Mouse (Mus musculus): Measurements from ENCODE around the gene Pqlc3.
"Not testable (repeated sequence)": the region's sequence is repeated elsewhere in the genome, so short reads cannot be mapped to it uniquely, and the experiment has no call there.

Pqlc3 gene

DNA sequence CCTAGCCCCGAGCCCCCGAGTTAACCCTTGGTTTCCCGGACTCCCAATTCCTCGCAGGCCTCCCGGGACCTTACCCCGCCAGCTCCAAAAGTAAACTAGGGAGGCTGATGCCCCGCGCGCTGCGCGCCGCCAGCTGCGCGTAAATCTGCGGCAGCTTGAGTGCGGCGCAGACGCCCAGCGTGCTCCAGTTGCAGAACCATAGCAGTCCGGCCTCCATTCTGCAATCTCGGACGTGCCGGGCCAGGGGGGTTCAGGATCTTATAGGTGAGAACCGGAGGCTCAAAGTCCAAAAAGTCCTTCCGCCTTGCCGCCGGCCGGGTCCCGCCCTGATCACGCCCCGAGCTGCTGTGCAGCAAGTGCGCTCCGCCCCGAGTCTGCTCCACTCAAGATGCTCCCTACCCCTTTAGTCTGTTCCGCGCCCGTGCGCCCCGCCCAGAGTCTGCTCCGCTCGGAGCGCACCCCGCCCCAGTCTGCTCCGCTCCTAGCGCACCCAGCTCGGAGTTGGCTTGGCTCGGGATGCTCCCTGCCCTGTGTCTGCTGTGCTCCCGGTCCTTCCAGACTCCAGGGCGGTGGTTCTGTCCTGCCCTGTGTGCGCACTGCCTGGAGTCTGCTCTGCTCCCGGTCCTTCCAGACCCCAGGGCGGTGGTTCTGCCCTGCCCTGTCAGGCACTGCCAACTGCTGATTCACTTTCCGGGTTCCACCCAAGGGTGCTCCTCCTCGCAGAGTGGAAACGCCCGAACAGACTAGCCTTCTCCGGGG is at the start of gene Pqlc3:
Gene Pqlc3 (minus strand): TSS at position 670 of the 759 bp plus-strand sequence.
- peak; percentile 73 for DNase-seq (ENCODE audit: extremely low spot score, low spot score)

GRCm38 (mm10) chr12:17049796-17050195 is 49.6 kb upstream of the Pqlc3 start:
- no peak for DNase-seq (ENCODE audit: extremely low spot score, low spot score)

DNA sequence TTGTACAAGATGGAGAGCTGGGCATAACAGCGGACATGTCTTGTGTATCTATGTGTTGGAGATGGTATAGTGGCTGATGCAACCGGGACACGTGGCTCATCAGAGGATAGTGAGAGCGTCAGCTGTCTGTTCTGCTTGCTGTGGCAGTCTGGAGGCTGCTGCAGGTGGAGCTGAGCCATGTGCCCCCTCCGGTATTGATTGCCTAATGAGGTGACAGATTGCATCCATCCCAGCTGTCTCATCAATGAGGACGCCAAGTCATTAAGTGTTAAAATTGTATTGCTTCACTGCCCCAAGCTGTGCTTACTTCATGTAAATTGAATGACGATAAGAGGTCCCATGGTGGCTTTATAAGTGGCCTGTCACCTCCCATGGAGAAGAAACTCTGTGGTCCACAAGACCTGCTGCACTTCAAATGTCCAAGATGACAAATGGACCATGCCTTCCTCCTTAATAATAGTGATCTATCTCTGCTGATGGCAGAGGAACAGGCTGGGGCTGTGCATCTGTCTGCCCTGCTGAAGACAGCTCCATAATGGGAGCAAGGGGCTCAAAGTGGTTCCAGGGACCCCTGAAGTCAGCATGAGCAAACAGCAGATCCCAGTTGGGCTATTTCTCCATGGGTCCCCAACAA is 48.9 kb upstream of the Pqlc3 start:
- no peak for DNase-seq (ENCODE audit: extremely low spot score, low spot score)

GRCm38 (mm10) chr12:17043311-17043710 is 43.1 kb upstream of the Pqlc3 start:
- no peak for DNase-seq (ENCODE audit: extremely low spot score, low spot score)

DNA sequence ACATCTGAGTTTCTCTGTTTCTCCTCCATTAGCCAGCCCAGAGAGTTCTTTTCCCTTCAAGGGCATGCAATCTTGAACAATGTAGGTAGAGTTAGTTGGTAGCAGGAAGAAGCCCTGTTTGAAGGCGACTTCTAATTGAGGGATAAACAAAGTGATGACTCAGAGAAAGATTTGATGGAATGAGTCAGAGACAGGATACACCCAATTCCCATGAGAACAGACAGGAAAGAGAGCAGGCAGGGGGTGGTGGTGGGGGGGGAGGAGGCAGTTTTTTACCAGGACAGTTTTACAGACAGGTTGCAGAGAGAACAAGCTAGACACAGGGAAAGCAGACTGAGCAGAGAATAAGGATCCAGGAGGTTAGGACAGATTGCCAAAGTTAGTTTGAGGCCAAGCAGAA is 40.4 kb upstream of the Pqlc3 start:
- DNase-seq (ENCODE audit: extremely low spot score, low spot score), result no peak

- no peak for DNase-seq (ENCODE audit: extremely low spot score, low spot score)
Observed at GRCm38 (mm10) chr12:17039415-17039814, 39.2 kb upstream of the Pqlc3 start.

DNA sequence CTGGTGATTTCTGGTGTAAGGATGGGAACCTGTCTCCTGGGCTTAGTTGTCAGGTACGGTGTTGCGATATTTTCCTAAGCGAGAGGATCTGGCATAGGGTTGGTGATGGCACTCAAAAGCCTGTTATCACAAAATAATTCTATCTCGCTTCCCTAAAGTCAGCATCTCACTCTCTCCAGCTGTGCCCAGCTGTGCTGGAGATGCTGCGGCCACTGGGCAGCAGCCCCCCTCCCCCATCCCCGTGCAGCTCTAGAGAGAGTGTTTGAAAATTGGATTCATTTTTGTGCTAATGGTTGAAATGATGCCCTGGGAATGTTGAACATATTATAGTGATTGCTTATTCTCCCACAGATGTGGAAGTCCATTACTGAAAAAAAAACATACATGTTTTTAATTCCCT is 38.0 kb upstream of the Pqlc3 start:
- no peak for DNase-seq (ENCODE audit: extremely low spot score, low spot score)

- DNase-seq (ENCODE audit: extremely low spot score, low spot score), result no peak
Observed at GRCm38 (mm10) chr12:17037053-17037610, 36.9 kb upstream of the Pqlc3 start.

DNA sequence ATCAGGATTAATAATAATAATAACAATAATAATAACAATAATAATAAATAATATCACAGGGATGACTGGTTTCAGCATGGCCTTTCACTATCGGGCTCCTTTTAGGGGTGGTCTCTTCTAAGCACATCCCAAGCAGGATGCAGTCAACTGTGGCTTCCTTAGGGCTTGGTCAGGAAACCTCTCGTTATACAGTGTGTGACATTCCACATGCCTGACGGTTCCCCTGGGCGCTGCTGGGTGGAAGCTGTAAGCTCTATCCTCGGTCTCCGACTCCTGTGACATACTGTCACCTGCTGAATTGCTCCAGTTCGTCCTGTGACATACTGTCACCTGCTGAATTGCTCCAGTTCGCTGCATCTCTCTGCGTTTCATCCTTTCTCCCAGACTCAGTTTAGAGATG is 36.3 kb upstream of the Pqlc3 start:
- no peak for DNase-seq (ENCODE audit: extremely low spot score, low spot score)

- DNase-seq (ENCODE audit: extremely low spot score, low spot score), result no peak
Observed at GRCm38 (mm10) chr12:17035128-17035527, 34.9 kb upstream of the Pqlc3 start.

DNA sequence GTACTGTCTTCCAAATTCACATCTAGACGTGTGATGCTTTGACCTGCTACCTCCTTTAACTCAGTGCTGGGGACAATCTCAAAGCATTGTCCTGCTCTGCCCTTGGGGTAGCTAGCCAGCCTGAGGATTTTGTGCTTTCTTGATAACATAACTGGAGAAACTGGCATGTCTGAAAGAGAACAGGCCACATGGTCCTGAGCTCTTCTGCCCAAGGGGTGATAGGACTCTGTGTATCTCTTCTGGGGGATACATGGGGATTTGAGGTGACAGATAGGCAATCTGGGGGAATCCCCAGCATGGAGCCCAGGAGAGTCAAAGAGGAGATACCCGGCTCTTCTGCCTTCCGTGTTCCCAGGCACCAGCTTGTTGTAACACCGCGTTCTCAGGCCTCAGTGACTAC is 34.5 kb upstream of the Pqlc3 start:
- no peak for DNase-seq (ENCODE audit: extremely low spot score, low spot score)

GRCm38 (mm10) chr12:17033464-17033841 is 33.2 kb upstream of the Pqlc3 start:
- no peak for DNase-seq (ENCODE audit: extremely low spot score, low spot score)

DNA sequence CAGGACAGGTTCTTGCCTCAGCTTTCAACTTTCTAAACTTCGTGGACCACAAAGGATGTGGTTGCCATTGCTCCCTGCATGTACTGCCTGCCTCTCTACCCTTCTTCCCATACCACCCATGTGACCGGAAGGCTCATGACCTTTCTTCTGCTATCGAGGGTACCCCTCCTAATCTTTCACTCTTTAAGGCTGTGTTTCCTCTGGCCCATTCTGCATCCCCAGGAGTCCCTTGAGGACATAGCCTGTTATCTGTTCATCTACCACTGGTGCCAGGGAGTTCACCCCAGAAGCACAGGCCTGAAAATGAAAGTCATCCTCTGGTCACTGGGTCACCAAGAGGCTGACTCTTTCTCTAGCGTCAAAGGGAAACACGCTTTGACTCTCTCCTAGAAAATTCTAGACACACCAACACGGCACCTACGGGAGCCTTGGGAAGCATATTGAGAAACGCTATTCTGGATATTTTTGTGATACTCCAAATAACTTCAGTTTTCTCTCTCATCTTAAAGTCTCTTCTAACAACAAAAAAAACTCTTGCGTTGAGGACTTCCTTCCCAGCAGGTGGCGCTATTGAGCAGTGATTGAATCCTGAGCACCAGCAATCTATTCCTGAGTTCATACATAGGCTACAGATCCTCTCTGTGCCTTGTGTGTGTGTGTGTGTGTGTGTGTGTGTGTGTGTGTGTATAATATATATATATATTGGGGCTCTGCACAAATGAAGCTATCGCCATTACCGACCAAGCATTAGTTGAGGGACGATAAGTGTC is 32.7 kb upstream of the Pqlc3 start:
- DNase-seq (ENCODE audit: extremely low spot score, low spot score), result peak; percentile 82

GRCm38 (mm10) chr12:17024554-17025110 is 24.4 kb upstream of the Pqlc3 start:
- DNase-seq (ENCODE audit: extremely low spot score, low spot score), result no peak

GRCm38 (mm10) chr12:17022145-17022544 is 21.9 kb upstream of the Pqlc3 start:
- no peak for DNase-seq (ENCODE audit: extremely low spot score, low spot score)

DNA sequence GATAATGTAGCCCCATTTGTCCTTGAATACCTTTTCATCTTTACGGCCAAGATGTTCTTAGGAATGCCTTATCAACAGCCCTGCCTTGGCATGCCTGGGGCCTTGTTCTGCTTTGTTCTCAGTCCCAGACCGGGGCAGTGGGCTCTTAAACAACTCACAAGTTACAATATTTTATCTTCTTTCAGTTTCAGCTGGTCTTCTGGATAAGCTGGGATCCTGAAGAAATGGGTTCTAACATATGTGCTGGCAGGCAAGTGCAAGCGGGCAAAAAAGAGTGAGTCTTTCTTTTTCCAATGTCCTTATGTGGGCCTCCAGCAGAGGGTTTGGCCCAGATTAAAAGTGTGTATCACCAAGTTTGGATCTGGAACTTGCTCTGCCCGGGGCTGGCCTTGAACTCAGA is 20.9 kb upstream of the Pqlc3 start:
- DNase-seq (ENCODE audit: extremely low spot score, low spot score), result not testable (repeated sequence)

- DNase-seq (ENCODE audit: extremely low spot score, low spot score), result peak; percentile 57
Observed at GRCm38 (mm10) chr12:17018468-17018867, 18.3 kb upstream of the Pqlc3 start.

GRCm38 (mm10) chr12:17015711-17016110 is 15.5 kb upstream of the Pqlc3 start:
- DNase-seq (ENCODE audit: extremely low spot score, low spot score), result no peak

- DNase-seq (ENCODE audit: extremely low spot score, low spot score), result no peak
Observed at GRCm38 (mm10) chr12:17012067-17012899, 12.1 kb upstream of the Pqlc3 start.

DNA sequence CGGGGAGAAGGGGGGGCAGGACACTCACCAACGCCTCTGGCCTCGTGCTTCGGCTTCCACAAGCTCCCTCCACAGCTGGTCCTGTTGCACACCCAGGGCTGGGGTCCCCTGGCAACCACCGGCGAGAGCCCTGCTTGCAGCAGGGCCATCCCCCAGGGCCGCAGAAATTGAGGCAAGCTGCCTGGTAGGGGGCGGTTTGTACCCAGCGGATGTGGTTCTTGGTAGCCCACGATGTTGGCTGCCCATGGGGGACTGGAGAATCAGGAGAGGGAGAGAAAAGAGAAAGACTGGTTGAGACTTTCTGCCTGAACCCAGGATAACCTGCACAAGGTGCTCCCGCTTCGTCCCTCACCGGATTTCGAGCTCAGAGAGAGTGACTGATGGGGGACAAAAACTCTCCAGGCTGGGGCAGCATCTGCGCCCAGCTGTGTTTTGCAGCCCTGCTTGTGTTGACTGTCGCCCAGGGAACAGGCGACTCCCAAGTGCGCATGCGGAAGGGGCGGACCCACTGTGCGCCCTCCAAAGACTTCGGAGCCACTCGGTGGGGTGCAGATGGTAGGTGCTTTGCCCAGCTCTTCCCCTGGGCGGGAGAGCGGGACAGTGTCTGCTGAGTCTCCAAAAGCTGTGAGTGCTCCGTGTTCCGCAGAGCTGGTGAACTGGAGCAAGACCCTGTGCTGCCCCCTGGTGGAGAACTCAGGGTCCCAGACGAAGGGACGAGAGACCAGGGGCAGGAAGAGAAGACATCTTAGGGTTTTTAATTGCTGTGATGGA is 11.1 kb upstream of the Pqlc3 start, which contains the start of gene 2410004P03Rik:
Gene 2410004P03Rik (minus strand): TSS at position 628 of the 771 bp plus-strand sequence.
- DNase-seq (ENCODE audit: extremely low spot score, low spot score), result peak; percentile 87
